8 mouse cellular contexts compared by ENCODE assay signal in the genomic region with DNA sequence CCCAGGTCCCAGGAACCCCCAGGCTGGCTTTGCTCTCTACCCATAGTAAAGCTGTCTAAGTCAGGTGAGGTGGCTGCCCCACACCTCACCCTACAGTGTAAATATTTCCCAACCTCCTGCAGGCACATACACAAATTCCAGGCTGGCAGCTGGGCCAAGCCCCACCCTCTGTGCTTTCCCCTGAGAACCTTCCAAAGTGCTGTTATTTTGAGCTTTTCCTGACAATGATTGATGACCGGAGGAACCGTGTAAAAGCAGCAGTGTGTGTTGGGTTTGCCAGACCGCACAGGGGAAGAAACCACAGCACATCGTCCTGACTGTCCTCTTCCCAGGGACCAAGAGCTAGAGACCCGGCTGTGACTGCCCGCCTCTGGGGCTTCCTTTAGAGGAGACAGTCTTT. TPM values are rescaled to one million over a fixed set of nuclear protein-coding genes. Genes with fewer than 3 reads are reported as not detected.
DNase-seq lines count a peak whose midpoint lies in the region; ATAC-seq and TF ChIP-seq lines count a peak whose summit lies in the region.

A gene (plus strand): TSS at position 204 of the 400 bp plus-strand sequence.

- peak within 1 kb of the TSS; percentile 56 for H3K4me3 ChIP-seq in heart, postnatal 0 days (ENCODE audit: low read depth, low read length)

- WGBS in heart, postnatal 0 days, result 5% methylated on average over 6 of the region's 6 CpGs

- peaks cover 27% of the 10 kb centered on the region for H3K4me1 ChIP-seq in heart, postnatal 0 days (ENCODE audit: control insufficient read depth, insufficient read depth)

- intact Hi-C loops in left cerebral cortex, postnatal 36 days (cut with DNase I), result loop anchor here (5.0 to 10.0 kb wide), 3 partner anchors 47 to 1177 kb away; a partner anchor contains a TSS

- no peak for TF ChIP-seq CTCF in heart, postnatal 0 days (IDR thresholded peaks at IDR 0.05; ENCODE audit: low read depth)

- peak within 1 kb of the TSS; percentile 79 for H3K9ac ChIP-seq in heart, postnatal 0 days (replicated peaks; ENCODE audit: low read depth, low read length)

- no peak; the same call in 1 of the 2 replicates for TF ChIP-seq EP300 in heart, postnatal 0 days (IDR thresholded peaks at IDR 0.05; ENCODE audit: low read depth)

- peaks cover 13% of the 10 kb centered on the region; the same call in 1 of the 2 replicates for H3K36me3 ChIP-seq in heart, postnatal 0 days (replicated peaks; ENCODE audit: control insufficient read depth, insufficient read depth, low read length)

- no peaks in the 10 kb centered on the region for H3K27me3 ChIP-seq in heart, postnatal 0 days (ENCODE audit: control insufficient read depth, insufficient read depth, low read length)

- H3K27ac ChIP-seq in heart, postnatal 0 days (ENCODE audit: low read depth), result peak within 1 kb of the TSS; percentile 94

- peak within 1 kb of the TSS; percentile 73 for H3K4me2 ChIP-seq in heart, postnatal 0 days (ENCODE audit: low read depth, low read length)

- ATAC-seq in heart, postnatal 0 days (ENCODE audit: insufficient read depth, low read depth), result peak; percentile 60
- ATAC-seq in megakaryocyte progenitor cell, adult 5-6 weeks (replicated peaks; ENCODE audit: poor library complexity), result peak; percentile 13

- DNase-seq in urinary bladder, adult 18-20 months (ENCODE audit: low spot score in 2 of 2), result peak; percentile 68 to 81
- no peak for DNase-seq in urinary bladder, postnatal 10 days (ENCODE audit: low spot score)
- DNase-seq in heart, postnatal 0 days (ENCODE audit: low spot score), result peak; percentile 71
- peak; percentile 84 to 89 for DNase-seq in kidney, postnatal 25 days
- no peak for DNase-seq in right cerebral cortex, postnatal 25 days
- DNase-seq in left cerebral cortex, postnatal 36 days (ENCODE audit: low spot score in 2 of 2), result no peak
- no peak for DNase-seq in right cerebral cortex, adult 2 months (ENCODE audit: low spot score in 2 of 2)

- no peaks in the 10 kb centered on the region for H3K9me3 ChIP-seq in heart, postnatal 0 days (replicated peaks; ENCODE audit: control insufficient read depth, low read length)

RNA-seq across cellular contexts. Expression of the gene that starts here (rescaled TPM):
- total RNA-seq in heart, postnatal 0 days (2014; rRNA removed; ENCODE audit: low replicate concordance), result 169 and 347 TPM in 2 replicates
- polyA plus RNA-seq in heart, postnatal 0 days (2015; fragmentation: Nextera tagmentation; extraction: Ambion mirVana), result 41.3 and 49.6 TPM in 2 replicates
- total RNA-seq in megakaryocyte progenitor cell, adult 5-6 weeks (2015), result 0.44 TPM in 1 of 2 replicates, not detected in the other
- 0.08 TPM in 1 of 2 replicates, not detected in the other for total RNA-seq in megakaryocyte progenitor cell, adult 5-6 weeks (2017)
- 1 to 10 TPM; 1.0 to 1.8 TPM for total RNA-seq in left cerebral cortex, postnatal 36 days (2021)

Comparison
In these comparisons a context has a peak if more than half of its experiments do, and no peak if none do; other contexts are left out.
1. RNA of the gene that starts here (total RNA-seq): 169 to 347 TPM in heart, postnatal 0 days; 1.0 to 1.8 TPM in left cerebral cortex, postnatal 36 days and 0.08 to 0.44 TPM in megakaryocyte progenitor cell, adult 5-6 weeks; every median in the first group is over 10 times any median in the second.
2. DNase-seq: peak in urinary bladder, adult 18-20 months (2 of 2), heart, postnatal 0 days (single experiment) and kidney, postnatal 25 days (2 of 2); none in urinary bladder, postnatal 10 days (single experiment), right cerebral cortex, postnatal 25 days (single experiment), left cerebral cortex, postnatal 36 days (0 of 2) and right cerebral cortex, adult 2 months (0 of 2).
3. Peak in ATAC-seq in megakaryocyte progenitor cell, adult 5-6 weeks; RNA of the gene not detected or under 1 TPM.